Mouse (Mus musculus): Measurements from ENCODE around the gene Adcy5.

GRCm38 (mm10) chr16:35308016-35308415 is 153.3 kb downstream of the Adcy5 start:
- no peak for TF ChIP-seq CTCF (IDR thresholded peaks at IDR 0.05; ENCODE audit: borderline replicate concordance, control insufficient read depth, extremely low read depth, insufficient read depth, low read length, poor library complexity)
- TF ChIP-seq POLR2A (IDR thresholded peaks at IDR 0.05; ENCODE audit: control insufficient read depth, extremely low read depth, insufficient read depth, low read length, poor library complexity) = no peak

Data from thymus, adult 2 months (tissue).